Mouse (Mus musculus): ENCODE data around the gene Ilf3.

Ilf3 gene

DNA sequence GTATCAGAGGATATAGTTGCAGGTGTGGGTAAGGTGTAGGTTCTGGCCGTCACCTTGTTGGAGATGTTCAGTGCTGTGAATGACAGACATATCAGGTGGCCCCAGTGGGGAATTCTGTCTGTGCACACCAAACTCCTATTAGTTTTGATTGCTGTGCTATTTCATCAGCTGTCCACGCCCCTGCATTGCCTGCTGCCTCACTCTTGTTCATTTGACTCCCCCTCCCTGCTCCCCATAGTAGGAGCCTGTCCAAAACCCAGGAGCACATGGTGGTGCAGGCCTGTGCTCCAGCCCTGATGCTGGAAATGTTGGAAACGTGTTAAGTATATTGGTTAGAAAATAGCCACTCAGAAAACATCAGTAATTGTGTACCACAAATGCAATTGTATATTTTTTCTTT lies 71.8 kb downstream of the Ilf3 start:
- DNase-seq (ENCODE audit: low read depth), result peak; percentile 61

GRCm38 (mm10) chr9:21439914-21440313 lies 72.2 kb downstream of the Ilf3 start:
- DNase-seq (ENCODE audit: low read depth), result no peak

DNA sequence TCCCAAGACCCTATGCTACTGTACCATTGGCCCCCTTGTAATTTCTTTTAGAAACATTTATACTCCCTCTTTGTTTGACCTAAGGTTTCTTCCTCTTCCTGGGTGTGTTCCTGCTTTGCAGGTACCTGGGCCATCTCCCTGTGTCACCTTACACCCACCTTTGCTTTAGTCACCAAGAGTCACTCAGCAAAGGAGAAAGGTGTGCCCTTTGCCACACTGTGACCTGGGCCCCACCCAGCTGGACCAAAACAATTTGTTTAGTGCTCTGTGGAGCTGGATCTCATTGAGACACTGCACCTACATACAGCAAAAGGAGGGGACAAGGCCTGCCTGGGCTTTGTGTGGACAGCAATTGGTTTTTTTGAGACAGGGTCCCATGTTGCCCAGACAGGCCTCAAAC lies 72.7 kb downstream of the Ilf3 start:
- DNase-seq (ENCODE audit: low read depth), result no peak

DNA sequence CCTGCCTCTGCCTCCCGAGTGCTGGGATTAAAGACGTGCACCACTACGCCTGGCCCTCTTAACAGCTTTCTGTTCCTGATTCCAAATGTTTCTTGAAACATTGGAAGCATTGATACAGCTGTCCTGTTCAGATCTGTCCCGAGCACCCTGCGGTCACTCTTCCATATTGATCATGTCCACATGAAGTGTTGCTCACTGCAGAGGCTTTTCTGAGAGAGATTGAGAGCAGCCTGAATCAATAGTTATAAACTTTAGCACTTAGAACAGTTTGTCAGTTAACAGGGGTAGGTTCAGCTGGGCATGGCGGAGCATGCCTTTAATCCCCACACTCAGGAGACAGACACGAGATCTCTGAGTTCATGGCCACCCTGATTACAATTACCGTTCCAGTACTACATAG lies 76.2 kb downstream of the Ilf3 start:
- no peak for DNase-seq (ENCODE audit: low read depth)

DNA sequence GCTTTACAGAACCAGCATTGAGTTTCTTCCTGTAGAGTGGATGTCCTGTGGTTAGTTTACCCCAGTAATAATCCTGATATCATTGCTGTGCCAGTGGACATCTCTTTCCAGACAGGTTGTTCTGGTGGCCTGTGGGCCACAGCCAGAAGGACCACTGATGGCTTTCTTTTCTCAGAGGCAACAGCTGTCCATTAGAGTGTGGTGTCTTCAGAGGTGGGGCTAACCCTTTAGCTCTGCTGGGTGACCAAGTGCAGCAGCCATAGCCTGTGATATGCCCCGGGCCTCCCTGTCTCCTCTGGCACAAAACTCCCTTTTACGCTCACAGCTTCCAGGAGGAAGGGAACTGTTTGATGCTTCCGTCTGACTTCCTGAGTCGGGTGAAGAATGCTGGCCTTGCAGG lies 76.9 kb downstream of the Ilf3 start:
- DNase-seq (ENCODE audit: low read depth), result peak; percentile 29

- peak; percentile 34 for DNase-seq (ENCODE audit: low read depth)
Observed at GRCm38 (mm10) chr9:21445081-21445744, 77.5 kb downstream of the Ilf3 start.

DNA sequence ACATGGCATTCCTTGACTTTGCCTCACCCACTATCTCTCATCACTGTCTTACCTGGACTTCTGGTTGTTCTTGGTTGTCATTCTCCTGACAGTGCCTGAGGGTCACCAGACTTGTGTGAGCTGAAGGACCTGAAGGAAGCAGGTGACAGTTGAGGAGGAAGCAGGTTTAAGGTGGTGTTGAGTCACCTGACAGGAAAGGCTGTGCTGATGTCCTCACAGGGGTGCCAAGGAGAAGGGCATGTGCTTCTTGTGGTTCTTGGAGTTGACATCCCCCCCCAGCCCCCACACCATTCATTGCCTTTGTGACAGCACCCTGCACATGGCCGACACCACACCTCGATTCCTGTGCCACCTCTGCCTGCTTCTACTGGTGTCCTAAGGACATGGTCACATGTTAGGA lies 80.1 kb downstream of the Ilf3 start:
- peak; percentile 49 for DNase-seq (ENCODE audit: low read depth)

DNA sequence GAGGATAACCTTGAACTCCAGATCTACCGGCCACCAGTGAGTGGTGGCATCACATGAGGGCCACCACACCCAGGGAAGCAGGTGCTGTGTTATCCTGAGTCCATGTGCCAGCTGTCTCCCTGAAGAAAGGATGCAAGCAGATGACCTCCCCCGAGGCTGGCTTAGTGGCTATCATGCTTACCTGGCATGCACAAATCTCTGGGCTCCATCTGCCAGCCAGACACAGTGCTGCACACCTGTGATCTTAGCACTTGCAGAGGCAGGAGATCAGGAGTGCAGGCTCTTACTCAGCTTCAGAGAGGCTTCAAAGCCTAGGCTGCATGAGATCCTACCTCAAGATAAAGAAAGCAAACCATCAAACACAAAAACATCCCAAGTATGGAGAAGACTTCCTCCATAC lies 82.0 kb downstream of the Ilf3 start:
- no peak for DNase-seq (ENCODE audit: low read depth)

GRCm38 (mm10) chr9:21450270-21450669 lies 82.6 kb downstream of the Ilf3 start:
- DNase-seq (ENCODE audit: low read depth), result no peak

DNA sequence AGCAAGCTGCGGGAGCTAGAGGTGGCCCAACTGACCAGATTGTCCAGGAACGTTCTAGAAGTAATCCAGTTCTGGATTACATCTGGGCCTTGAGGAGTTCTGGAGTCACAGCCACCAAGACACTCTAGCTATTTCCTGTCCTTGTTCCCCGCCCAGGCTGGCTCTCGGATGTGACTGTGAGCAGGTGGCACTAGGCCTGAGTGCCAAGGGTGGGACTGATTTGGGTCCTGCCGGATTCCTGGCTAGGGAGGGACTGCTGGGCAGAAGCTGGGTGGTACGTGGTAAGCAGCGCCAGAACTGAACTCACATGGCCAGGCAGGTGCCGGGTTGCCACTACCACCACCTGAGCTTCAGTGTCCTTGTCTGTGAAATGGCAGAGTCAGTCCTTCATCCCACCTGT lies 83.7 kb downstream of the Ilf3 start:
- DNase-seq (ENCODE audit: low read depth), result peak; percentile 29

DNA sequence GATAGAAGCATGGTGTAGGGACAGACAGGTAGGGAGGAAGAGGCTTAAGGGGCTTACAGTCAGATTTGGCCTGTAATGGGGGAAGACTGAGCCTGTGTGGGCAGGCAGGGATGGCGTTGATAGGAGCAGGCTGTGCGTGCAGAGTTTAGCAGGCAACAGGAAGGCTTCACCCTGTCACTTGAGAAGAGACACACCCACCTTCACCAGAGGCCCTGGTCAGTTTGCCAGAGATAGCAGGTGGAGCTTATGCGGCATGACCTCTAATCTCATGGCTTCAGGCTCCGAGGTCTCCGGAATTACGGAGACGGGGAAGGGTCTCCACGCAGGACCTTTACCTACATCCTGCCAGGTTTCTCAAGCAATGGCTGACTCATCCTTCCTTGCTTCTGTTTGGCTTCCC lies 84.2 kb downstream of the Ilf3 start:
- DNase-seq (ENCODE audit: low read depth), result peak; percentile 85

DNA sequence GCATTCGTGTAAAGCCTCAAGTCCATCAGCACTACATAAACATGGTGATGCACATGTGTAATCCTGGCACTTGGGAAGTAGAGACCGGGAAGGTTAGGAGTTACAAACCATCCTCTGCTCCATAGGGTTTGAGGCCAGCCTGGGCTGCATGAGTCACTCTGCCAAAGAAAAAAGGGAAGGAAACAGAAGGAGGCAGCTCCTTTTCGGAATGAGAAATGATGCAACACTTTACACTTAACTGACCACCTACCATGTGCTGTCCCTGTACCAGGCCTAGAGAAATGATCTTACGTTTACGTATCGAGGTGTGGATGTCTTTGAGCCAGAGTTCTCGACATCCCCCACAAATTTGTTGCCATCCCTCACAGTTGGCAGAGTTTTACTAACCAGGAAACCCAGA lies 85.3 kb downstream of the Ilf3 start:
- DNase-seq (ENCODE audit: low read depth), result peak; percentile 90

GRCm38 (mm10) chr9:21453459-21453858 lies 85.8 kb downstream of the Ilf3 start:
- DNase-seq (ENCODE audit: low read depth), result no peak

- DNase-seq (ENCODE audit: low read depth), result no peak
Observed at GRCm38 (mm10) chr9:21454556-21454955, 86.9 kb downstream of the Ilf3 start.
